Mouse (Mus musculus) Muller cell, postnatal 12 days (primary cell): ENCODE measurements around the gene Kcnmb3.
A peak's percentile ranks its signal among the peaks of the same experiment; 100 is the strongest.

Source experiments
- DNase-seq: peaks from one replicate; pipeline ENCODE4 v3.0.0-alpha.2; 2015; ENCODE audit errors: inconsistent ontology term

The Kcnmb3 gene

DNA sequence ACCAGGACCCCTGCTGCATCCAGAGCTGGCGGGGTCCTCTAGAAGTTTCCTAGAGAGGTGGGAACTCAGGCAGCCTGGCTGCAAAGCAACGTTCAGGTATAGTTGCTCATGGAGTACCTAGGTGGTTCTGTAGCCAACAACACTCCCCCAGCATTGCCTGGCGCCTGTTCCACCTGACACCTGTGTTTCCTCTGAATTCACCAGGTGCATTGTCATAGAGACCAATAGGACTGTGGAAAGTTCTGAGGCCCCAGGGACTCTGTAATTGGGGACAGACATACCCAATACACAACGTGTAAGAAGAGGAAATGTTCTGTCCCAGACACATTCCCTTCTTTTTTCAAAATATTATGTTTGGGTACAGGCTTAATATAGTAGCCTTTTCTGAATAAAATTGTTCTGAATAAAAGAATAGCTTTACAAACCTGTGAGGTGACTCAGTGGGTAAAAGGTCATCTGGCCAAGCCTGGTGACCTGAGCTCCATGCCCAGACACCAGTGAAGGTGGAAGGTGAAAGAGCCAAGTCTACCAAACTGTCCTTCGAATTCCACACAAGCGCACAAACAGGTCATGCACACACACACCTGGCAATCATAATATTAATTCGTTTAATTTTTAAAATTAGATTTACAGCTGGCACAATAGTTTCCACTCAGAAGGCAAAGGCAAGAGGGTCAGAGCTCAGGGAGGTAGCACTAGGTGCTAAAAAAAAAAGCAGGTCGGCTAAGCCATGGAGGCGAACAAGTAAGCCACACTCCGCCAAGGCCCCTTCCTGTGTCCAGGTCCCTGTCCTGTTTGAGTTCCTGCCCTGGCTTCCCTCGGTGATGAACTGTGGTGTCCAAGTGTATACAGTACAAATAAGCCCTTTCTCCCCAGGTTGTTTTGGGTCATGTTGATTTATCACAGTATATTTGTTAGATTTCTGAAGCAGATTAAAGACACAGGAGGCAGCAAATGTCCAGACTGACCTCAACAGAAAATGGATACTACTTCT, at the start of gene Kcnmb3:
Gene Kcnmb3, minus strand, starts transcription at position 135 of the 994 bp plus-strand sequence.
- no peak for DNase-seq

GRCm38 (mm10) chr3:32538091-32538490, 46.1 kb upstream of the Kcnmb3 start:
- DNase-seq, result no peak

- peak; percentile 93 for DNase-seq
These were observed 45.5 kb upstream of the Kcnmb3 start for GRCm38 (mm10) chr3:32537556-32537955.

GRCm38 (mm10) chr3:32535692-32536091, 43.7 kb upstream of the Kcnmb3 start:
- DNase-seq, result no peak

GRCm38 (mm10) chr3:32530041-32530440, 38.0 kb upstream of the Kcnmb3 start:
- no peak for DNase-seq

GRCm38 (mm10) chr3:32529303-32529898, 37.4 kb upstream of the Kcnmb3 start, which contains the start of gene Mfn1:
Gene Mfn1 (plus strand): TSS chr3:32529465.
- peak; percentile 97 for DNase-seq

GRCm38 (mm10) chr3:32527181-32527580, 35.1 kb upstream of the Kcnmb3 start:
- no peak for DNase-seq

- no peak for DNase-seq
These were observed 21.5 kb upstream of the Kcnmb3 start for GRCm38 (mm10) chr3:32513528-32513927.

GRCm38 (mm10) chr3:32512686-32513284, 20.8 kb upstream of the Kcnmb3 start:
- no peak for DNase-seq

GRCm38 (mm10) chr3:32511191-32511550, 19.1 kb upstream of the Kcnmb3 start:
- peak; percentile 20 for DNase-seq

DNA sequence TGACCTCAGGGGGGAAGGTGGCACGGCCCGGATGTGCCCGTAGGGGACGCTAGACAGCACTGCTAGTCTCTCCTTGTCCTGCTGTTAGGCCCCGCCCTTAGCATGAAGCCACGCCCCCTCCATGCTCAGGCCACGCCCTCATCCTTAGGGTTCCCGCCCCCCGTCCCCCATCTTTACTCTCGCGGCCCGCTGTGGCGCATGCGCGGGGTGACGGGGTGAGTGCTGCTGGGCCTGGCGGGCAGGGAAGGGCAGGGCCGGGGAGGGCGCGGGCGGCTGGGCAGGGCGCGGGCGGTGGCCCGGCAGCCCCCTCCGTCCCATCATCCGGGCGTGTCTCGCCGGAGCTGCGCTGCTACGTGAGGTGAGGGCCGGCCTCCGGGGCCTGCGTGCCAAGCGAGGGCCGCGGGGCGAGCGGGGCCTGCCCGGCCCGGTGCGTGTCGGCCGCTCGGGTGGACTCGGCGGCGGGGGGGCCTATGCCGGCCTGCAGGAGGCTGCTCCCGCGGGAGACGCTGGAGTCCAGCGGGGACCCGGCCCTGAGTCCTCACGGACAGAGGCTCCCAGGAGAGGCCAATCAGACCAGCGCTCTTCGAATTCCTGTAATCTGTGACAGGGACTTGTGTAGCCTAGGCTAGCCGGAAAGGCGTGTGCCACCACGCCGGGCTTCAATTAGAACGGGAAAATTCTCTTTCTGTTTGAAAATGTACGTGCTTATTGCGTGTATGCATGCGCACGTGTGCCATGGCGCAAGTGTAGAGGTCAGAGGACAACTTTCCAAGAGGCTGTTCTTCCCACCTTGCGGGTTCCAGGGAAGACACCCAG, 18.6 kb upstream of the Kcnmb3 start:
- DNase-seq, result peak; percentile 99

DNA sequence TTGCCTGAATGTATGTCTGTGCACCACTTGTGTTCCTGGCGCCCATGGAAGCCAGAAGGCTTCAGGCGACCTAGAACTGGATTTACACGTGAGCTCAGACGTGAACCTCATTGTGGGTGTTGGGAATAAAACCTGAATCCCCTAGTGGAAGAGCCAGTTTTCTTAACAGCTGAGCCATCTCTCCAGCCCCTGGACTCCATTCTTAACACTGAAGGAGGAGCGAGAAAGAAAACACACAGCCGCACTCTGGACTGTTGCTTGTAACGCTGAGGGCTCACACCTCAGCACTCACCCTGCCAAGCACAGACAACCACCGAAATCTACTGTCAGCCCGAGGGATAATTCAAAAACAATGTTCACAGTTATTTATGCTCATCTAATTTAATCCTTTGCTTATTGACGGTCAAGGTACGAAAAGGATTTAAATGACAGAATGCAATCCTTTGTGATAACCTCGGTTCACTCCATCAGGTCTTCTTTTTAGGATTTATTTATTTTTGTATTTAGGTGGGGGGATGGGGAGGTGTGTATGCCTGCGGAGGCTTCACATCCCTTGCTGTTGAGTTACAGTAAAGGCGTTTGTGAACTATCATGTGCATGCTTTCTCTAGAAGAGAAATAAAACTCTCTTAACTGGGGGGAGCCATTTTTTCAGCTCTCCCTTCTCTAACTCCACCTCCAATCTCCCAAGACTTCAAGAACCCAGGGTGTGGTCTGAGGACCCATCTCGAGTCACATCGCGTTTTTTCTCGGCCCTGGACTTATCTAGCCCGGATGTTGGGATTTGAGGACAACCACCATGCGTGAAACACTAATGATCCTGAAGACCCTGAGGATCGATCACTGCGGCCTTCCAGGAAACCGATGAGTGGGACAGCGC, 17.7 kb upstream of the Kcnmb3 start, which contains the start of gene Zfp639:
Gene Zfp639, plus strand, starts transcription at position 764 of the 879 bp plus-strand sequence.
- no peak for DNase-seq

DNA sequence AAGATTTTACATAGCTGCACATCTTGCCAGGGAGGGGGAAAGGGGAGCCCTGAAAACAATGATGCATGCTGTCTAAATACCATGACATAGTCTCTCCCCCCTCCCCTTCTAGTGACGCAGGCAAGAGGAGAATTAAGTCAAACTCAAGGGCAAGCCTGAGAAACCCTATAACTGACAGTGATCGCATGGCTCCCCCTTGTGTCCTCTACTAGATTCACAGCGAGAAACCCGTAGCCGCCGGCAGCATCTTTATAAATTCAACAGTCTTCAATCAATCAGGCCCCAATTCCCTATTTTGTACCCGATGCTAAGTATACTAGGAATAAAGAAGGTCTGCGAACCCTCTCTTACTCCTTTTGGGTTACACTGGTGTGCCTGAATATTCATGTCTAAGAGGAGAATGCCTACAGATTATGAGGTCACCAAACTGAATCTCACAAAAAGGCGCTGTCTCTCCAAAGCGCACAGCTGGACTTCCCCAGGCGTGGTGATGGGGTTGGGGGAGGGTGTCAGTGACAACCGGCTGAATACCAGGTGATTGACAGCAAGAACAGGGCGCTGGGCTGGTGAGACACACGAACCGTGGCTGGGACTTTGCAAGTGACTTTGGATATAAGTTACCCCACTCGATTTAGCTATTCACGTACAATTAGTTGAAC, 16.8 kb upstream of the Kcnmb3 start:
- DNase-seq, result peak; percentile 78

DNA sequence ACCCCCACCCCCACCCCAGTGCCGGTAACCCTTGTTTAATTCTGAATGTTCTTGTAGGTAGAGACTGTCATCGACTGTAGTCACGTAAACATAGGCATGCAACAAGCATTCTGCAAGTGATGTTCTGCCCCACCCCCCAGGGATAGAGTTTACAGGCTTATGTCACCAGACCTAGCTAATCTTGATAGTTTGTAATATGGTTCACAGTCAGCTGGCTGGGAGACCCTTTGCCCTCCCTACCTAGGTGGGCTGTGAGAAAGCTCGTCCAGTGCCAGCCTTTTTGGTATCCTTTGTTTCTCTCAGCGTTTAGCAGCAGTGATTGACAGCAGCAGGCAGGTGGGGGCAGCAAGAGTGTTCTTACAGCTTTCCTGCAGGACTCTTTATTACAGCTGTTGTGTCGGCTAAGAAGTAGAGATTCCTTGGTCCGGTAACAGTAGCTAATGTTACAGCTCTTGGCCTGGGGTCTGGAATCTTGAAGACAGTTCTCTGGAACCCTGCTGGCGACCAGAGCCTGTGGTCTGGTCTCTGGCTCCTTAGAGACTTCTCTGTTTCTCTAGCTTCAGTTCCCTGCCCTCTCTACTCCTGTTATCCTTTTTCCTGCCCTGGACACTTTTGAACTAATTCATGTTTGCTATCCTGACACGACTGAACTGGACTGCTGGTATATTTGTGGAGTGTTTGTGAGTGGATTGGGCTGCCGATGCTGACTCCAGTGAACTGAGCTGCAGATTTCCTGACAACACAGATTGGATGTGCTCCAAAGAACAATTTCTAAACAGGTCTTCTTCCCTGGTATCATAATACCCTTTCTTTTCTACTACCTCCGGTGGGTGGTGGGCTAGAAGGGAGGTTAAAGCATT, 14.6 kb upstream of the Kcnmb3 start:
- no peak for DNase-seq

DNA sequence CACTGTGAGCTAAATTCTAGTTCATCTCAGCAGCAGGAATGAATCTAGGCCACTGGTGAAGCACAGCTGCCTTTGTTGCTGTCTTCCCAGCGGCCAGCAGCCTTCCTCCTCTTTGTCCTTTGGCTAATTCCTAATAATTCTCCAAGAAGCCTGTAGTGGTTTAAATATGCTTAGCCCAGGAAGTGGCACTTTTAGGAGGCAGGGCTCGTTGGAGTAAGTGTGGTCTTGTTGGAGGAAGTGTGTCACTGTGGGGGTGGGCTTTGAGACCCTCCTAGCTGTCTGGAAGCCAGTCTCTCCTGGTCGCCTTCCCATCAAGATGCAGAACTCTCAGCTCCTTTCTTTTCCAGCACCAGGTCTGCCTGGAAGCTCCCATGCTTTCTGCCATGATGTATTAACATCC, 13.8 kb upstream of the Kcnmb3 start:
- DNase-seq, result no peak

GRCm38 (mm10) chr3:32500346-32500745, 8.3 kb upstream of the Kcnmb3 start:
- DNase-seq, result no peak

GRCm38 (mm10) chr3:32496711-32497070, 4.7 kb upstream of the Kcnmb3 start:
- peak; percentile 93 for DNase-seq

- peak; percentile 87 for DNase-seq
These were observed 4.1 kb upstream of the Kcnmb3 start for GRCm38 (mm10) chr3:32495856-32496710.
